Mouse (Mus musculus): ENCODE data around the gene Pde11a.

DNA sequence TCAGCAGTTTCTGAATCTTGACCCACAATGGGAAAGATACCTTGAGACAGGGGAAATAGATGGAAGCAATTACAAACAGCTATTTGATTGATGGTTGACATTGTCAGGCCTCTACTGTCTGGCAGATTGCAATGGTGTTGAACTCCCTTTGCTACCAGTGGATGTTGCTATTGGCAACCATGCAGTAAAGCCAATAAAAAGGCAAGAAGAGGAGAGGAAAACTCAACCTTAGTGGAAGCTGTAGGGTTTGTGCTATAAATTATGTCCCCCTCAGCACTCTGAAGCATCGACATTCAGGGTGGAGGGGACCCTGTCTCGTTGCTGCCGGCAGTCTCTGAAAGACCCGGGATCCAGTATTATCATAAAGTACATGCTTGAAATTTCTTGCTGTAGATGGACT lies 350.2 kb downstream of the Pde11a start:
- no peak for TF ChIP-seq CTCF (IDR thresholded peaks at IDR 0.05; ENCODE audit: low read depth, low read length)
- no peak for TF ChIP-seq POLR2A (IDR thresholded peaks at IDR 0.05; ENCODE audit: extremely low read depth, insufficient read depth, low read length)
